Mouse (Mus musculus) yolk sac, embryonic 10.5 days (tissue): Measurements from ENCODE around the gene Gmds.

Source experiments
- DNase-seq: peaks from one replicate; pipeline ENCODE4 v3.0.0-alpha.2; 2017; ENCODE audit warnings: low spot score

Gene Gmds

DNA sequence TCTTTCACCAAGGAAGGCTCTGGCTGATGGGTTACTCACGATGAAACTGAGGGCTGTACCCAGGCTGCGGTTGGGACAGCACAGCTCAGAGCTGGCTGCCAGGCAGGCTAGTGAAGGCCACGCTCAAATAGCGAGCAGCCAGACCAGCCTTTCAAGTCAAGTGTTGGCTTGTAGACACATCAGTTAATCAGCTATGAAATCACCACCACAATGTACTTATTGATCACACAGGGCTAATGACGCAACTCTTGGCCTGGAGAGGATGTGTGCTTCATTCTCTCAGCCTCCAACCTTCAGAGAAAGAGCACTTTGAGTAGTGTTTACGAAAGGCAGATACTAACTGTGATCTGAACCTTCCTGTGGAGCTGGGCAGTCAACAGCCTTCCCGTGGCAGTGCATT lies 383.4 kb downstream of the Gmds start:
- no peak for DNase-seq

DNA sequence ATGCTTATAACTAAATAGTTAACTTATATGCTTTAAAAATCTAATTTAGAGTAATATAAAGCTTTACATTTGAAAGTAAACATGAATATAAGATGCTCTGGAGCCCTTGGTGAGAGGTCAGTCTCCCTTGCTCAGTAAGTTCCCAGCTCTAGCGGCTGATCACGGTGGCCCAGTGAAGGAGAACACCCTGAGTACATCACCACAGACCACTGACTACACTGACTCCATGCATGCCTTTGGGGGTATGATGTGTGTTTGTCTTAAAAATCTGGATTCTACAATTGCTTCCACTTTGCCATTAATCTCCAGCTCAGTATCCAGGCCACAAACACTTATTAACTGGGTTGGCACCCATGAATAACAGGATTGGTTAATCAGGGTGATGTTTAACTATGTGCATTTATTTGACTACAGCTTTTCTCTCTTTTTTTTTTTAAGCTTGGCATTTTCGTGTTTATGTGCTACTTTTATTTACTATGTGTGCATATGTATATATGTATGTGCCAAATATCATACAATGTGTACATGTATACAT lies 393.8 kb downstream of the Gmds start:
- no peak for DNase-seq

DNA sequence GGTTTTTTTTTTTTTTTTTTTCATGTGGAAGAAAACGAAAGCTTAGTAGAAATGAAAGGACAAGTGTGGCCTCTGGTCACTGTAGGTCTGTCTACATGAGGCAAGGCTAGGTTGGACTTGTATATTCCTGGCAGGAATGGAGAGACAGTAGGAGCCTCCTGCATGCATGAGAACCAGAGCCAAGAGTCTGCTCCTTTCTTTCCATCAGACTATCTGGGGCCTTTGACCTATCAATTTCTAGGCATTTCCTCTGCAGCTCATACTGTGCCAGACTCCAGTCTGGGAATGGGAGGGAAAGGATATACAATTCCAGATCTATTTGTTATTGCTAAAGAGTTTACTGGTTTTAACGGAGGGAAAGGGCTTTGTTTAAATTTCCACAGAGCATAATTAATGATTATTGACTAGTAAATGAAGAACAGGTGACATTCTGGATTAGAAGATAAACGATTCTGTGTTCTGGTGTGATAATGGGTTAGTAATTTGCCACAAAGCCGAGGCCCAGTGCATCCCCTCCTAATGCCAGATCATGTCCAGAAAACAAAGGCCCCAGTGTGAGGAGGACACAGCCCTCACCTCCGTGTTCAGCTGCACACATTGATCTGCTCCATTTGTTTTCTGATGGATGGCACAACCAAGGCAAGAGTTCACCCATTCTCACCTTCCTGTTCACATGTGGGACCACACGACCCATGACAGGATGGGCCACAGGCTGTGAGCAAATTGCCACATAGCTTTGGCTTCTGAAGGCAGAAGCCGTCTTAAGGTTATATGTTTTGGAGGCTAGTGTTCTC lies 394.9 kb downstream of the Gmds start:
- DNase-seq: no peak

DNA sequence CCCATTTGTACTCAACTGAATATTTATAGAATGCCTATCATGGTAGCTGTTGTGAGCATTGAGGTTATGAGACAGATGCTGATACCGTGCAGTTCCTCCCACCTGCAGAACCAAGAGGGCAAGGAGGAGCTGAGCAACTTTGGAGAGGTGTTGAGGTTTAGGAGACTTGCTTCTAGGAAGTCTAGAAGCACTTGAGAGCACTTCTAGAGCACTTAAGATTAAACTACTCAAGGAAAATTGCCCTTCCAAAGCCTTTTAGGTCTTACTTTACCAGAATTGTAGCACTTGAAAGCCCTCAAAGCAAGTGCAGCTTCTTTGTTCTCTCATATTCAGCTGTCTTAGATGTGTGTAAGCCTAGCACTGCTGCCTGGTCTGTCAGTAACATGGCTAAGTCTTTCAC lies 409.2 kb downstream of the Gmds start:
- no peak for DNase-seq

DNA sequence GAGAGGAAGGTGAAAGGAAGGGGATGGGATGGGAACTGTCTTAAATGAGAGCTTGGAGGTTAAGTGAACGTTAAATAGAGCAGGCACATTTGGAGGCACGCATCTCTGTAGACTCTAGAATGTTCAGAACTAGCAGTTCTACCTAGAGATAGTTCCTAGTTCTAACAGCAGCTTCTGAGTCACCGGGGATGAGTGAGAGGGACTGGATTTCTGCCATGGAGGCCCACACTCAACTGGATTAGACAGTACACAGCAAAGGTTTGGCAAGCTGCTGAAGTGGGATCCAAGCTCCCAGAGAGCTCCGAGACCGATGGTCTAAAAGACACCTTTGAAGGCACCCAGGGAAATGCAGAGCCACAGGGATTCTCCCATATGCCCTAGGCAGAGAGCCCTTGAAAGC lies 411.9 kb downstream of the Gmds start:
- no peak for DNase-seq

DNA sequence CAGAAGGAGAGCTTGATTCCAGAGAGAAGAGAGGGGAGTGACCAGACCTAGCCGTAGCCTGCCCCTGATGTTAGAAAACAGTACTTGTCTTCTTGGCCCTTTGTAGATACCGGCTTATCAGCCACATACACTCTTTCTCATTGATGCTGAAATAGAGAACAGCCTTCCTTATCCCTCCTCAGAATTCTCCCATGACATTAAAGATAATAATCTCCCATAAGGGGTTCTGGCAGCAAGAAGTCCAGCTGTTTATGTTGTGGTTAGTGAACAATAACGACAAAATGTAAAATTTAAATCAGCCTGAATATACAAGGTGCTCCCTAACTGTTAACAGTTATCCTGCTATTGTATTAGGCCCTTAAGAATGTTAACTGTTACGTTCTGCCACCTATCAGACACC lies 414.0 kb downstream of the Gmds start:
- no peak for DNase-seq

DNA sequence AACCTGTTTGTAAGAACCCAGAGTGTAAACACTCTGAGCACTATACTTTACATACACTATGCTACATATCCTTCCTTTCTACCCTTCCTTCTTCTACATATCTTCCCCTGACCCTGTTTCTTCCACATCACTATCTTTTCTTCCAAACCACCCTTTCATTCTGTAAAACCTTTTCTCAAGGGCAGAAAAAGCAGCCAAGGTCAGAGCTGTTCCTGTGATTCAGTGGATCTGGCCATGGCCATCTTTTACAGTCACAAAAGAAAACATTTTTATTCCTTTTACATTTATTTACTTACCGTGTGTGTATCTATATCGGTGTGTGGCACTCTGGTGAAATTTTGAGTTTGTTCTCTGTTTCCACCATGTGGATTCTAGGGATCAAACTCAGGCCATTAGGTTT lies 418.8 kb downstream of the Gmds start:
- no peak for DNase-seq

DNA sequence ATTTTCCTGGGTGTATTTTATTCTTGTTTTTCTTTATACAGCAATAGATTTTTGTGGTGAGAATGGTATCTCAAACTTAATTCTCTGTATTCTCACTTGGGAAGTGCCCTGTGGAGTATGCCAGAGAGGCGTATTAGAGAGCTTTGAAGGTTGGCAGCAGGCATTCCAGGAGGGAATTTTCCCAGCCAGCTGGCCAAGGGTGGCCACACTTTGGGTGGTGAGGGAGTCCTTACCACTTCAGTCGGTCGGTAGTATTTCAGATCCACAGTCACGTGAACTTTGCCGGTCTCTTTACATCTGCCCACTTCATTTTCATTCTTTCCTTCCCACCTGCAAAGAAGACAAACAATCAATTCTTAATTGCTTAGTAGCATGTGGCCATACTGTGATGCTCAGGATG lies 421.2 kb downstream of the Gmds start:
- DNase-seq: no peak

DNA sequence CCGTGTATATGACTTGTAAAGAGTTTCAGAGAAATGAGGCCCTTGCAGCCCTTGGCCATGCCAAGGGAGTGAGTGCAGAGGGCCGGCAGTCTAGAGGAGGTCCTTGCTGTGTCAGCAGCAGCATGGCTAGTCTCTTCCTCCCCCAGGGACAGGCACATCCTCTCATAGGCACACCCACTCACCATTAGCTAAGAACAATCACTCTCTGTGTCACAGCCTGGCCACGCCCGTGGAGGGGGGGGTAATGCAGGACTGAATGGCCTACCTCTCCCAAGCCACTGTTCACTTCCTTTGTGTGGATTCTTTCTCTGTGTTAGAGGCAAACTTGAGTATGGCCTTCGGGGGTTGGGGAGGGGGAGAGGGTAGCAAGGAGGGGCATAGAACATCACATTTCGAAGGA lies 422.8 kb downstream of the Gmds start:
- DNase-seq: no peak

DNA sequence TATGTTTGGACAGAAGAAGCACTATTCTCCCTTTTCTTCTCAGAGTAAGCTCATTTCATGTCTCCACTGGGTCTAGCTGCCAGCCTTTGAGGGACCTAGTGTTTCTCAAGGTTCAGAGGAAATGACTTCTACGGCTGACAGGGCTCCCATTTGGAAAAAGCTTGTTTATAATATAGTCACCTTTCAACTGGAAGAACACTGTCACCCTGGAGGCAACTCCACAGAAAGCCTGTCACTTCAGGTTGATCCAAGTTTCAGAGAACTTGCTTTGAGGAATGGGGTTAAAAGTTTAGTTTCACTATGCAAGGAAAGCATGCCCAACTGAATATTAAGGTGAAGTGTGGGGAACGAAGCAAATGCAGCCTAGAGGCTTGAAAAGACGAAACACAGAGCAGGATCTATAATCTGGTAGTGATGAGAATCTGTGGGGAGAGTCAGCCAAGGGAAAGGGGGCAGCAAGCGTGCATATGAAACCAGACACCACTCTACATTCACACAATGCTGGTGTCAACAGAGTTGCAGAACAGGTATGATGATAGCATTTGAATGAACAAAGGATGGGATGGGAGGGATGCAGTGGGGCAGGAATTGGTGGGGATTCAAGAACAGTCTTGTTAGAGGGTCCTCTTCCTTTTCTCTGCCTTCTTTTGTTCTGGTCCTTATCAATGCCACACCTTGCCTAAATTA lies 423.5 kb downstream of the Gmds start:
- DNase-seq: no peak

DNA sequence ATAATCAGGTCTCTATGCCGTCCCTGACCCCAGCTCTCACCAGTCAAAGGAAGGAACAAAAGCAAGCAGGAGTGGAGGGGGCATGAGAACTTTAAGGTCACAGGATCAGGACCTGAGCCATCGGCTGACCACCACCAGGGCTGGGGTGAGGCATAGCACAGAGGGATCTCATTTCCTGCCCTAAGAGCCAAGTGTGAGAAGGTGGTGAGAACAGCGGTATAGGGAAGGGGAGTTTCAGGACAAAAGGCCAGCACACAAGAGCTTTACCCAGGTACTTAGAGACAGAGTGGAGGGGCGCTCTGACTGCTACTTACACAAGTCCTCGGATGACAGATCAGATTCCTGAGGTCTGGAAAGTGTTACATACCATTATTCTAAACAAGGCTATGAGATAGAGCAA lies 426.6 kb downstream of the Gmds start:
- no peak for DNase-seq

DNA sequence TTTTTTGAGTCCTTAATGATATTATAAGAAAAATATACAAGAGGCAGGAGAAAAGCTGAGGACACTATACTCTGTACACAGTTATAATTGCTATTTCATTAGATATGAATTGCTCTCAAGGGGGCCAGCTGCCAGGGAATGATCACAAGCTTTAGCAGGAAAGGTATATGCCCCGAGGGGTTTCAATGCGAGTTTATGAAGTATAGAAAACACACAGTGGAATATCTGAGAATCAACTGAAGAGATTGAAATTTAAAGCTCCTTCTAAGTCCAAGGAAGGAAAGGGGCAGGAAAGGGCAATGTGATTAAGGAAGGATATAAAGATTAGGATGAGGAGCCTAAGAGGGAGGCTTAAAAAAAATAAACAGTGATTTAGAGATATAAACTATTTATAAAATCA lies 427.2 kb downstream of the Gmds start:
- no peak for DNase-seq

DNA sequence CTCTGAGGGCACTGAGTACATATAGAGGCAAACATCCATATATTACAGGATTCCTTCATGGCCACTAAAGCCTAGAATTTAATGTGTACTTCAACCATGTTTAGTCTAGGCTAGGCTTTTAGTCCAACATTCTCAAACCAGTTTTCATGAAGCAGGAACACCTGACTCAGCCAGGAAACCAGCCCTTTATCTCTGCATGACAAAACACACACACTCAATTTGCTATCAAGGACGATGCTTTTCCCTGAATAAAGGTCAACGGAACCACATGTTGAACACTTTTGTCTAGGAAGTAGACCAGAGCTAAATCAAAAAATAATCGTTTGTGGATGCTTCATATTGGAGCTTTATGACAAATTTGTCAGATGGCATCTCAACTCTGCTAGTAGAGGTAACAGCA lies 429.5 kb downstream of the Gmds start:
- DNase-seq: no peak

DNA sequence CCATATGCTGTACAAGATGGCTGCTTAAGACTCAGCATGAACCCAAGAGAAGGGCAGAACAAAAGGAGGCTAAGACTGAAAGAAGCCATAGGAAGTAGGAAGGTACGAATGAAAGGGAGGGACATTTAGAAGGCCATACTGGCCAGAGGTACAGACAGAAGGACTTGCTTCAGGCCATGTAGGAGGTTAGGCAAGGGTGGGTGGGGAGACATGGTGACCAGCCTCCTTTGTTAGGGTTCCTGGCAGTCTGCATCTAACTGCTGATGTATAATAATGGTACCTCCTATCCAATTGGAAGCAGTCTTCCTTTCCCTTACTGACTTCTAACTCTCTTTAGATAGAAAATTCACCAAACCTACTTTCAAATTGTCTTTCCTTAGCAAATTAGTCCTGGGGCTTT lies 432.0 kb downstream of the Gmds start:
- DNase-seq: no peak

DNA sequence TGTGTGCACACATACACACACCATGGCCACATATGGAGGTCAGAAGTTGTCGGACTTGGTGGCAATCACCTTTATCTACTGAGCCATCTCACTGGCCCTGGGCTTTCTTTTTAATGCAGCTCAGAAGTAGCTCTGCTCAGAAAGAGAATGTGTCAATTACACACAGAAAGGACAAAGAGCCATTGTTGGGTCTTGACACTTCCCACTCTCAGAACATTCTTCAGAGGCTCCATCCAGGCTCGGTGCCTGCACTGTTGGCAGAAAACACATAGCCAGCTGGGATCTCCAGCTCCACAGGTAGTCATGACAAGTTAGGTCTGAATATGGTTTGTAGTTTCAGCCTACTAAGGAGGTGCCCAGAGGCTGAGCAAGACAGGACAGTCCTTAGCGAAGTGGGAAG lies 438.3 kb downstream of the Gmds start:
- no peak for DNase-seq

DNA sequence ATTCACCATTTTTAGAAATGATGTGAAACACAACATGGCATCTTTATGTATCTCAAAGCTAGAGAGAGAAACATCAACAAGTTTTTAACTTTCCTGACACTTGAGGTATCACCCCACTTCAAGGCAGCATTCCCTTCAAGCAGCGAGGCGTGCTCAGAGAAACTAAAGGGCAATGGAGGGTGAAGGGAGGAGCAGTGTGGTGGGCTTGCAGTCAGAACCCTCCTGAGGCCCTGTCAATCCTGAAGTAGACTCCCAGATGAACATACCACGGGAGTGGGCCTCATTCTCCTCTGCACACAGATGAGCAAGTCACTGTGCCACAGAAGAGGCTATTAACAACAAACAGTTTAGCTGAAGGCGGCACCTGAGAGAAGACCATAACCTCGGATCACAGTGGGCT lies 439.1 kb downstream of the Gmds start:
- no peak for DNase-seq

DNA sequence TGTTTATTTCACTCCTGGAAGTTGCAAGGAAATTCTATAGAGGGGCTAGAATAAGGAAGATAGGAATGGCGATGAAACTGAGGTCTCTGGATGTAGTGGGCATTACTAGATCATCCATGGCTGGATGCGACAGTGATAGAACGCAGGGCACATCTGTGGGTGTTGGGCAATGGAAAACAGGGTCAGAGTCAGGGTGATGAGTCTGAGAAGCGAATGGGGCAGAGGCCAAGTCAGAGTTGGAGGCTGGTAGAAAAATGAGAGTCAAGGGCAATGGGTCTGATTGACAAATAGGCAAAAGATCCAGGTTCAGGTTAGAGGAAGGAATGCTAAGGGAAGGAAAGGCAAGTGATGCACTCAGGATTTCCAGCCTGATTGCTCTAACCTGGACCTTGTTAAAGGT lies 441.0 kb downstream of the Gmds start:
- no peak for DNase-seq

DNA sequence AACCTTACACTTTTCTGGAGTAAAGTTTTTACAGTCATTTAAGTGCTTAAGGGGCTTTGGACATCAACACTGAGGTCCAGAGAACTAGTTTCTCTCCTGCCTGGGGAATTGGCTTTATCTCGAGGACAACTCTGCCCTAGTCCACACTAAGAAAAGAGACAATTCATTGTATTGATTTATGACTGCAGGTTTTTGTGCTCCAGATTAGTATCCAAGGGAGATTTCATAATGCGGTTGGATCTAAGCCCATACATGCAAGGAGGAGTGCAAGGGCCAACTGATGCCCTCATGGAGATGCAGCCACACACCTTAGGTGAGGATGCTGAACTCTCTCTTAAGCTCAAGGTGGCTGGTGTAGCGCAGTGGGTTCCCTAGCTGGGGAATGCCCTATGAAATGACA lies 444.0 kb downstream of the Gmds start:
- no peak for DNase-seq

DNA sequence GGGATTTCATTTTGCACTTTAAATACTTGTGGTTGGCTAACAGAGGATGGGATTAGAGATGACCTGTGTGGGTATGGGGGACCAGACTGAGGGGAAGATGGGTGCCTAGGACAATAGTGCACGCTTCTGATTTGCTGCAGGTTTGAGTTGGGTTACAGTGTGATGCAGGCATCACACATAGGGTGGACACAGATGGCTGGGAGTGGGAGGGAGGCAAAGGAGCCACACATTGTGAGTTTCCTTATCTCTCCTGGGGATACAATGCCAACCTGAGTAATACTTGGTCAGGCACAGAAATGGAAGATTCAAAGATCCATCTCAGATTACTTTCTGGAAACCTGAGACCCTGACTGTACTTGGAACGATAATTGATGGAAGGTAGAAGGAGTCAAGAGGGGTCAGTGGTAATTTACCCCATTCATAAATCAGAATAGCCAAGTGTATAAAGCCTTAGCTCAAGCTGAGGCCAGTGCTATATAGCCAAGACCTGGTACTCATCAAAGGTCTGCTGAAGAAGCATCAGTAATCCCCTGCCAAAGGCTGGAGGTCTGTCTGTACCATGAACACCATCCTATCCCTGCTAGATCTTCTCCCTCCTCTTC lies 445.5 kb downstream of the Gmds start:
- no peak for DNase-seq

DNA sequence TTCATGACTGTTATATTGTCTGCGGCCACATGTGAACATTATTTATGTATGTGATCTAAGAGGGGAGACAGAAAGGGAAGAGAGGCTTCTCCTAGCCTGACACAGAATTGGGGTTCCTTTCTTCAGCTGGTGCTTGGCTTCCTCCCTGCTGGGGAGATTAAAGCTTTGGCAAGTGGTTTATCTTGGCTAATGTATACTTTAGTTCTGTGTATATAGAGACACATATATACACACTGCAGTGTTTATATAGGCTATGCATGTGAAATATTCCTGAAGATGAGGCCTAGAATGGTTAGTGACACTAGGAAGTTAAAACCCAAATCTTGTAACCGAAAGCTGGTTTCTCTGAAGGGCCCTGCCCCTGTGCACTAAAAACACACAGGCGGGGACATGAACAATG lies 450.0 kb downstream of the Gmds start:
- DNase-seq: no peak

DNA sequence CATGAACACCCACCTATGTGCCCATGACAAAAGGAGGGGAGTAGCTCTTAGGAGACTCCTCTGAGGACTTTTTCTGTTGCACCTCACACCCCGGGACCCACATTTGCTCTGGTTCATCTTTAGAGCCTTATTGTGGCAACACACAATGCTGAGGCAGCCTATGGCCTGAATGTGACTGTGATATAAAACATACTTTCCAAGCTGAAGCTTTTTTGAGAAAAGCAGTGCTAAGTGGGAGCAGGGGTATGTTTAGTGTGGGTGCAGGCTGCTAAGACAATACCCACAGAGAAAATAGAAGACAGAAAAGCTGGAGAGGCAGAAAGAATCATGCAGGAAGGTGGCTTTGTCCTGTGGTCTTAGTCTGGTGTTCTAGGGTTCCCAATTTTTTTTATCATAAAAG lies 452.8 kb downstream of the Gmds start:
- no peak for DNase-seq

DNA sequence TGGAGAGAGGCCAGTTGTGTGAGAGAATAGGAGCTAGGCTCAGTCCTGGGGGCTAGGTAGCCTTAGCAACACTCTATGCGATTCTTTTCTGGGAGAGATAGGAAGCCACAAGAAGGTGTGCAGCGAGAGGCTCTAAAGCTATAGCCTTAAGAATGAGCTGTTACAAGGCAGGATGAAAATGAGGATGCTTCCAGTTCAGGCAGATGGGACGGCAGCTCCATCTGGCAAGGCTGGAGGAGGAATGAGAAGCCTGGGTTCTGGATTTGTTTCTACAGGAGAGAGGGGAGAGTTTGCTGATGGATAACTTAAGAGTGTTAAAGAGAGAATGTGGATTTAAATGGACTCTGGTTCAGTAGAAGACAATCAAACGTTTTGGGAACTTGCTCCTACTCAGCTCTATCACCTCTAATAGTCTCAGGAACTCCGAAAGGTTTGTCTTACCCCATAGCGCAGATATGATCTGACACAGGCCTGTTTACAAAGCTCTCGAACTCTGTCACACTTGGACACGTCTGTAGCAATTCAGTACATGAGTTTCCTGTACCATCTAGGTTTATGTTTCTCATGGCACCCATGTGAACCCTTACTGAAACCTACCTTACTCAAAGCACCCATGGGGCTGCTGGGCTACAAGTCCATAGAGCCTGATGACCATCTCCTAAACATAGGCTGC lies 459.6 kb downstream of the Gmds start:
- no peak for DNase-seq

DNA sequence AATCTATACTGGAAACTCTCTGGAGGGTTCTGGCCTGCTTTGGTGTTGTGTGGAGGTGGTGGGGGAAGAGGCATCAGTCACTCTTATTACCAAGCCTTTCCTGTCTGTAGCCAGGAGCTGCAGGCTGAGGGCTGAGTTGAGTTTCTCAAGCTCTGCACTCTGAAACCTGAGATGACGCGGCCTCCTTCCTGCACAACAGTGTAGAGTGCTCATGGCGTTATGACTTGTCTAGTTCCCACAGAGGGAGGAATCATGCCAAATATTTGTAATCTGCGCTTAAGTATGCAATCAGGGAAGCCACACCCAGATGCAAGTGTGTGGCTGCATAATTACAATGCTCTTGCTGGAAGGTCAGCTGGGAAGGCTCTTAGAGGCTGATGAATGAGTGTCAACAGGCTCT lies 461.5 kb downstream of the Gmds start:
- peak; percentile 6 for DNase-seq
